Mouse (Mus musculus) hematopoietic stem cell, adult 5-6 weeks (primary cell): ENCODE results near the gene Pemt. TPM values are rescaled to one million over a fixed set of nuclear protein-coding genes. Genes with fewer than 3 reads are reported as not detected.

Source experiments
- ATAC-seq, 2 experiments: fragments of 125-278 bp in 1 of 2; replicated peaks in 1 of 2; 2 replicates each; pipeline ENCODE4 v1.8.0; 2016 to 2017; ENCODE audit warnings: inconsistent platforms in 2 of 2, mild to moderate bottlenecking in 2 of 2, moderate number of reproducible peaks in 2 of 2, low read depth in 1 of 2, moderate TSS enrichment in 1 of 2; ENCODE audit not compliant: low FRiP score in 2 of 2, poor library complexity in 2 of 2, severe bottlenecking in 2 of 2, insufficient read depth in 1 of 2, low TSS enrichment in 1 of 2
- total RNA-seq: library from RNA; stranded (forward); fragments of 172-1452, 232-1000 nt; gene quantifications from 2 replicates; pipeline ENCODE4 v1.2.3, GENCODE M21; 2017

Pemt gene
- total RNA-seq, 1 experiment from 2014 or later, result 16.3 TPM

GRCm38 (mm10) chr11:60065267-60065666, 19.0 kb upstream of the Pemt start:
- no peak for ATAC-seq

DNA sequence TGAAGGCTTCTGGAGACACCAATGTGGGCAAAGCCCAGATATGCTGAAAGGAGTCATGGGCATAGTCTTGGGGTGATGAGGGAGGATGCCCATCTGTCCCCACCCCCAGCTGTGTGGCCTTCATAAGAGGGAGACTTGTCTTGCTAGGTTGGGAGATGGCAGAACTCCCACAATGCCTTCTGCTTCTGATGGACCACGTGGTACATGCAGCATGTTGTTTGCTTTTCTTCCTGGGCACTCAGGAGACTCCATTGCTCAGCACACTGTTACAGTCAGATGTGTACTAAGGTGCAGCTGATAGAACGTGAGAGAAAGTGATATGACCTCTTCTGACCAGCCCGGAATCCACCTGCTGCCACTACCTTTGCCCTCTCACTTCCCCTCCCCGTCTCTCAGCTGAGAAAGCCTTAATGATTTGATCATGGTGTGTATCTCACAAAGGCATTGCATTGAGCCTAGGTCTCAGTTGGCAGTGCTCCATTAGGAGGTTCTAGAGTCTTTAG, 15.3 kb upstream of the Pemt start:
- no peak for ATAC-seq

DNA sequence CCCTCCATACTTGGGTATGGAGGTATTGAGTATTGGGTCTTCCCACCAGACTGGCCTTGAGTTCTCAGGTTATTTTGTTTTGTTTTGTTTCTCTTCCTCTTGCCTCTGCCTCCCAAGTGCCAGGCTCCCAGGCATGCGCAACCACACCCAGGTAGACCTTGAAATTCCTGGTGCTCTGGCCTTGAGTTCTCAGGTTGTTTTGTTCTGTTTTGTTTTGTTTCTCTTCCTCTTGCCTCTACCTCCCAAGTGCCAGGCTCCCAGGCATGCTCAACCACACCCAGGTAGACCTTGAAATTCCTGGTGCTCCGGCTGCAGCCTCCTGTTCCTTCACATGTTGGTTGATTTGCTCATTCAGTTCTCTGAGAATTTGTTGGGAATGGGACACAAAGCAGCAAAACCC, 13.7 kb upstream of the Pemt start:
- no peak for ATAC-seq

GRCm38 (mm10) chr11:60058441-60058840, 12.2 kb upstream of the Pemt start:
- ATAC-seq, result no peak

DNA sequence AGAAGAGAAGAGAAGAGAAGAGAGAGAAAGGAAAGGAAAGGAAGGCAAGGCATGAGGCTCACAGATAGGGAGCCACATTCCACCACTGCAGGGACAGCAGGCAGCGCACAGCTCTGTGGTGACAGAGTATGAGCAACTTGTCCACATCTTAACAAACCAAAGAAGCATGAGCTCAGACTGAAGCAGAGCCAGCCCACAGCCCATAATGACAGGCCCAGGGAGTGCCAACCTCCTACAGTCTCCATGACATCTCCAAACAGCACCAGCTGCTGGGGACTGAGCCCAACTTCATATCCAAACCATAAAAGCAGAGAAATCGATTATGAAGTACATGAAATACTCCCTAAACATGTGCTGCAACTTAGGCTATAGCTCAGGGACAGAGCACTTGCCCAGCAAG, 11.7 kb upstream of the Pemt start:
- ATAC-seq, result no peak

- ATAC-seq, result no peak
Measured at GRCm38 (mm10) chr11:60056520-60056919, 10.2 kb upstream of the Pemt start.

DNA sequence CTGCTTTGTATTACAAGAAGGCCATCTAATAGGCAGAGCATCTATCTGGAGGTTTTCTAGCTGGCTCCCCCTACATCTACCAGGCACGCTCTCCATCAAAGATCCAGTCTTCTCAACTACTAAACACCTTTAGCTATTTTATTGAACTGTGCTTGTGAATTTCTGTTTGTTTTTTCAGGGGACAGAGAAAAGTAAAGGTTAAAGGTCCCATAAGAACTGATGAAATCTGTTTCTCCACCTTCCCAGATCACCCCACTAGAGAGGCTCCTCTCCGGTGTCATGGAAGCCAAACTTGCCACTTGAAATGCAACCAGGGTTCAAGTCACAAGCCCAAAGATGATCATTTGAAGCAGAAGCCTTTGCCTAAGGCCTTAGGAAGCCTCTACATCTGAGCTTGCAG, 2.6 kb upstream of the Pemt start:
- ATAC-seq, result no peak

- ATAC-seq, result no peak; a peak in 1 of 4 replicates
Measured at GRCm38 (mm10) chr11:60045676-60046057, 622 bp downstream of the Pemt start.

DNA sequence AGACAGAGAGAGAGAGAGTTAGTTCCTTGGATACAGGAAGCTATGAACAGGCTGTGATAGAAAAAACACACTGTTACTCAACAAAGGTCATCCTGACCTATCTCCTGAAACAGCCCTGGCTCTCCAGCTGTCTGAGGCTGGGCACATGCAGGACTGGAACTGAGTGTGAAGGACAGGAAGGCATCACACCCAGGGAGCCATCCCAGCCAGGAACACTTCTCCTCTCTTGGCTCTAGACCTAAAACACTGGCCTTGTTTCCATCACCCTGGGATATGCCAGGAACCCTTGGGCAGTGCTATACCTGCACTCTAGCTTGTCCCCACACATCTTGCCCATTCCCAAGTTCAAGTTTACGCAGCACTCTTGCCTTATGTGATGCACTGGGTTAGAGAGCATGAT, 1.5 kb downstream of the Pemt start:
- no peak for ATAC-seq

DNA sequence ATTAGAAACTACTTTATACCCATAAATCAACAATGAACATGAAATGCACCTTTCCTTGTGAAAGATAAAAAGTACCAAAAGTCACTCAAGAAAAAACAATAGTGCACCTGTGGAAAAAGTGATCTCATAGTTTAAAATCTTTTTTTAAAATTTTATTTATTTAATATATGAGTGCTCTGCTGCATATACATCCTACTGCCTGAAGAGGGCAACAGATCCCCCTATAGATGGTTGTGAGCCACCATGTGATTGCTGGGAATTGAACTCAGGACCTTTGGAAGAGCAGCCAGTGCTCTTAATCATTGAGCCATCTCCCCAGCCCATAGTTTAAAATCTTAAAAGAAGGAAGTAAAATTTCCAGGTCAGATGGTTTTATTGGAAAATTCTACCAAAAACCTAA, 4.0 kb downstream of the Pemt start:
- ATAC-seq, result no peak

- ATAC-seq, result no peak
Measured at GRCm38 (mm10) chr11:60036537-60037220, 9.6 kb downstream of the Pemt start.

GRCm38 (mm10) chr11:60034911-60035400, 11.3 kb downstream of the Pemt start:
- no peak for ATAC-seq

DNA sequence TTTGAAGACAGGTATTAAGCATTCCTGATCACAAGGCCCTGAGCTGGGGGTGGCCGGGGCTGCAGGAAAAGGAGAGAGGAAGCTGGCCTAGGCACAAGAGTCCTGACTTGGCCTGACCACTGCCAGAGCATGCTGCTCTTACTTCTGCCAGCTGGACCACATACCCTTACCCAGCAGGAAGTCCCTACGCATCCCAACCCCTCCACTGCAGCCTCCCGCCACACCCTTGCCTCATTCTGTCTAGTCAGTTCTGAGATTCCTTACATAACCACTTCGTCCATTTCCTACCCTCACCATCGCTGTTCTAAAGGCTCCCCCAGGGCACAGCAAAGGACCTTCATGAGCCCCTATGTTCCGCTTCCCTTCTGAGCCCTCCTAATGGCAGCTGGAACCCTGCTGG, 12.0 kb downstream of the Pemt start:
- ATAC-seq, result no peak

- ATAC-seq, result peak; percentile 63 to 76
Measured at GRCm38 (mm10) chr11:60032586-60033430, 13.5 kb downstream of the Pemt start.

DNA sequence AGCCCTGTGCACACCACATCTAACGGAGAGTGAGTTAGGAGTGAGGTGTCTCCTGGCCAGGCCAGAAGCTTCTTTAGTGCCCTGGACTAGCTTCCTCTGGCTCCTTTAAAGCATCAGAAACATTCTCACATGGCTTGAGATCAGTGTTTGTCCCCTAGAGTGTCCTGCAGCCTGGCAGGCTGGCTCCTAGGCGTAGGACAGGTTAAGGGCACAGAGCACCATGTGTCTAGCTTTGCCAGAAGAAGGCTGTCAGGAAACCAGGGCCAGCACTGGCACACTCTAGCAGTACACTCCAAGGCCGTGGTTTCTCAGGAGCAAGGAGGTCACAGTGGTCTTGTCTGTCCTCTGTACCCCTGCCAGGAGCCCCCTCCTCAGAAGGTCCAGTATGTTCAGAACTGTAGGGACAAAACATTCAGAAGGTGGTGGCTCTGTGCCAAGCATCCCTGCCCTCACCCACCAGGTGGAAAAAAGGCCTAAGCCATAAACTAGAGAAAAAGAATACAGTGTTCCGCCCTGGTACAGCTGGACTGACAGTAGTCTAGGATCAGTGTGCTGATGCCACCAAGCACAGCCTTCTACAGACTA, 15.4 kb downstream of the Pemt start:
- no peak for ATAC-seq

DNA sequence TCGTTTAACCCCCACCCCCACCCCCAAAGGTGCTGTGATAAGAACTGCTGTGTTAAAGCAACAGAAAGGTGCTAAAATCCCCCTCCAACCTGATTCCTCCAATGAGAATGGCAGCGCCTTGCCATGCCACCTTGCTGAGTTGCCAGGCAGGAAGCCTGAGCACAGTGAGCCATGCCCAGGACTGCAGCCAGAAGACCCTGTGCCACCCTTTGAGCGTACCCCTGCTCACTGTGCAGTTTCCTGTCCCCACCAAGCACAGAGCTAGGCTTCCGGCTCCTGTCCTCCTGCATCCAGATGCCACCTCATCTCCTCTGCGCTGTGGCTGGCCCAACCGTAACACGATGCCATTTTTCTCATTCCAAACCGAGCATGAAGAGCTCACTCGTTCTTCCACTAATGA, 16.3 kb downstream of the Pemt start:
- no peak for ATAC-seq

GRCm38 (mm10) chr11:60027913-60028875, 18.1 kb downstream of the Pemt start:
- ATAC-seq, result no peak
